Mouse (Mus musculus) MEL (cell line): Measurements from ENCODE around the gene Fgb. TPM values are rescaled to one million over a fixed set of nuclear protein-coding genes. Genes with fewer than 3 reads are reported as not detected.

ENCODE experiments used
- DNase-seq: peaks from one replicate; pipeline ENCODE4 v3.0.0; 2011; ENCODE audit warnings: low read depth, low spot score
- H3K27ac ChIP-seq: 2 replicates; pipeline ENCODE4 v1.5.1; 2012; ENCODE audit warnings: low read depth, mild to moderate bottlenecking, control low read depth, low read length, moderate library complexity; ENCODE audit not compliant: control insufficient read depth
- H3K27me3 ChIP-seq, 2 experiments: fragments of 150-350 bp in 1 of 2; sonication (generic) in 1 of 2; 2 replicates each; pipeline ENCODE4 v1.6.1; 2012; ENCODE audit warnings: low read length in 2 of 2, mild to moderate bottlenecking in 2 of 2, improper control_type of control experiment in 1 of 2, moderate library complexity in 1 of 2; ENCODE audit not compliant: insufficient read depth in 2 of 2, control insufficient read depth in 1 of 2
- H3K36me3 ChIP-seq, 2 experiments: 2 replicates each; pipeline ENCODE4 v1.6.1; 2012 to 2014; ENCODE audit warnings: low read length in 2 of 2, improper control_type of control experiment in 1 of 2, inconsistent platforms in 1 of 2, mild to moderate bottlenecking in 1 of 2; ENCODE audit not compliant: insufficient read depth in 2 of 2, control insufficient read depth in 1 of 2
- H3K4me1 ChIP-seq, 2 experiments: fragments of 150-350 bp in 1 of 2; sonication (generic) in 1 of 2; 2 replicates each; pipeline ENCODE4 v1.6.1; 2012; ENCODE audit warnings: low read length in 2 of 2, improper control_type of control experiment in 1 of 2, mild to moderate bottlenecking in 1 of 2; ENCODE audit not compliant: insufficient read depth in 2 of 2, control insufficient read depth in 1 of 2
- H3K4me3 ChIP-seq, 2 experiments: fragments of 150-350 bp in 1 of 2; sonication (generic) in 1 of 2; 2 replicates each; pipeline ENCODE4 v1.5.1; 2012; ENCODE audit warnings: low read depth in 2 of 2, low read length in 2 of 2, mild to moderate bottlenecking in 2 of 2, moderate library complexity in 2 of 2, control low read depth in 1 of 2, improper control_type of control experiment in 1 of 2; ENCODE audit not compliant: control insufficient read depth in 1 of 2, insufficient read depth in 1 of 2
- H3K79me2 ChIP-seq: 2 replicates; pipeline ENCODE4 v1.6.1; 2012; ENCODE audit warnings: mild to moderate bottlenecking, low read length, moderate library complexity; ENCODE audit not compliant: control insufficient read depth, poor library complexity, insufficient read depth
- H3K9ac ChIP-seq: 2 replicates; pipeline ENCODE4 v1.6.1; 2012; ENCODE audit warnings: low read depth, mild to moderate bottlenecking, control low read depth, low read length, moderate library complexity; ENCODE audit not compliant: control insufficient read depth, poor library complexity, severe bottlenecking
- H3K9me3 ChIP-seq: fragments of 150-350 bp; sonication (generic); replicated peaks from 2 replicates; pipeline ENCODE4 v1.6.1; 2012; ENCODE audit warnings: mild to moderate bottlenecking, low read length, improper control_type of control experiment, moderate library complexity; ENCODE audit not compliant: insufficient read depth
- BHLHE40 ChIP-seq: IDR thresholded peaks from 2 replicates; pipeline ENCODE4 v1.6.1; 2012; ENCODE audit warnings: low read depth, mild to moderate bottlenecking, inconsistent platforms, low read length, improper control_type of control experiment, borderline replicate concordance
- CHD2 ChIP-seq: IDR thresholded peaks from 2 replicates; pipeline ENCODE4 v1.6.1; 2011; ENCODE audit warnings: low read length, improper control_type of control experiment
- E2F4 ChIP-seq: IDR thresholded peaks from 2 replicates; pipeline ENCODE4 v1.6.1; 2011; ENCODE audit warnings: low read depth, low read length, improper control_type of control experiment, borderline replicate concordance
- GATA1 ChIP-seq: IDR thresholded peaks from 2 replicates; pipeline ENCODE4 v1.6.1; 2011; ENCODE audit warnings: low read depth, low read length, improper control_type of control experiment
- HCFC1 ChIP-seq: IDR thresholded peaks from 2 replicates; pipeline ENCODE4 v1.6.1; 2012; ENCODE audit warnings: low read depth, mild to moderate bottlenecking, inconsistent platforms, low read length, improper control_type of control experiment, moderate library complexity
- MAZ ChIP-seq: IDR thresholded peaks from 2 replicates; pipeline ENCODE4 v1.6.1; 2012; ENCODE audit warnings: low read depth, mild to moderate bottlenecking, inconsistent platforms, low read length, improper control_type of control experiment
- MXI1 ChIP-seq: IDR thresholded peaks from 2 replicates; pipeline ENCODE4 v1.6.1; 2011; ENCODE audit warnings: mild to moderate bottlenecking, low read depth, low read length, improper control_type of control experiment
- MYB ChIP-seq: IDR thresholded peaks from 2 replicates; pipeline ENCODE4 v1.6.1; 2011; ENCODE audit warnings: mild to moderate bottlenecking, low read depth, low read length, improper control_type of control experiment
- NRF1 ChIP-seq: IDR thresholded peaks from 2 replicates; pipeline ENCODE4 v1.6.1; 2014; ENCODE audit warnings: low read depth, mild to moderate bottlenecking, inconsistent platforms, low read length, improper control_type of control experiment, moderate library complexity; ENCODE audit not compliant: poor library complexity, insufficient read depth, severe bottlenecking
- POLR2A ChIP-seq, 2 experiments: IDR thresholded peaks; 2 replicates each; pipeline ENCODE4 v1.6.1; 2011 to 2012; ENCODE audit warnings: low read length in 2 of 2, mild to moderate bottlenecking in 2 of 2, control low read depth in 1 of 2, improper control_type of control experiment in 1 of 2, low read depth in 1 of 2, moderate library complexity in 1 of 2; ENCODE audit not compliant: control insufficient read depth in 1 of 2, insufficient read depth in 1 of 2, poor library complexity in 1 of 2
- POLR2AphosphoS2 ChIP-seq: IDR thresholded peaks from 2 replicates; pipeline ENCODE4 v1.6.1; 2011; ENCODE audit warnings: low read length, improper control_type of control experiment
- POLR2AphosphoS5 ChIP-seq: IDR thresholded peaks from 2 replicates; pipeline ENCODE4 v1.6.1; 2012; ENCODE audit warnings: low read depth, borderline replicate concordance, mild to moderate bottlenecking, inconsistent platforms, low read length, moderate library complexity, mixed read lengths
- RAD21 ChIP-seq: IDR thresholded peaks from 2 replicates; pipeline ENCODE4 v1.6.1; 2011; ENCODE audit warnings: mild to moderate bottlenecking, low read depth, low read length, improper control_type of control experiment
- RCOR1 ChIP-seq: IDR thresholded peaks from 2 replicates; pipeline ENCODE4 v1.6.1; 2012; ENCODE audit warnings: low read depth, mild to moderate bottlenecking, inconsistent platforms, low read length, improper control_type of control experiment
- SMC3 ChIP-seq: IDR thresholded peaks from 2 replicates; pipeline ENCODE4 v1.6.1; 2011; ENCODE audit warnings: low read depth, low read length, improper control_type of control experiment
- TAL1 ChIP-seq: IDR thresholded peaks from 2 replicates; pipeline ENCODE4 v1.6.1; 2012; ENCODE audit warnings: mild to moderate bottlenecking, inconsistent platforms, low read length, moderate library complexity, mixed read lengths
- TCF12 ChIP-seq: IDR thresholded peaks from 2 replicates; pipeline ENCODE4 v1.6.1; 2014; ENCODE audit warnings: low read depth, mild to moderate bottlenecking, inconsistent platforms, low read length, improper control_type of control experiment, moderate library complexity
- USF1 ChIP-seq: IDR thresholded peaks from 2 replicates; pipeline ENCODE4 v1.6.1; 2014; ENCODE audit warnings: low read depth, mild to moderate bottlenecking, inconsistent platforms, low read length, improper control_type of control experiment, moderate library complexity
- ZMIZ1 ChIP-seq: IDR thresholded peaks from 2 replicates; pipeline ENCODE4 v1.6.1; 2012; ENCODE audit warnings: low read depth, mild to moderate bottlenecking, inconsistent platforms, low read length, improper control_type of control experiment, moderate library complexity
- ZNF384 ChIP-seq: IDR thresholded peaks from 2 replicates; pipeline ENCODE4 v1.6.1; 2012; ENCODE audit warnings: low read depth, mild to moderate bottlenecking, inconsistent platforms, low read length, improper control_type of control experiment
- polyA plus RNA-seq, 2 experiments: library from polyadenylated mRNA; stranded (reverse) in 1 of 2; unstranded in 1 of 2; fragments of >175 nt in 1 of 2; fragments of >200 nt in 1 of 2; gene quantifications; 2 replicates each; pipeline versions ENCODE4 v1.2.1 to v1.2.4; 2012; ENCODE audit warnings: low replicate concordance in 2 of 2, low read depth in 1 of 2; ENCODE audit not compliant: insufficient read length in 2 of 2, insufficient read depth in 1 of 2, missing spikeins in 1 of 2
- total RNA-seq: library from RNA; depleted of rRNA; stranded (reverse); fragments of 300-350 nt; gene quantifications from 2 replicates; pipeline ENCODE4 v1.2.3, GENCODE M21; 2012

The Fgb gene
- total and polyA plus RNA-seq, 3 experiments: not detected

GRCm38 (mm10) chr3:83052102-83052501, 2.4 kb upstream of the Fgb start:
- Histone ChIP-seq H3K9ac (no peak overlapping the region), H3K27ac (no peak overlapping the region), H3K27me3 (no peaks in the 10 kb centered on the region; a peak in 3 of 4 replicates), H3K79me2 (peaks cover 12% of the 10 kb centered on the region), H3K9me3 (no peaks in the 10 kb centered on the region), H3K4me3 (no peak overlapping the region), H3K4me1 (peaks cover 0 to 5% of the 10 kb centered on the region in 2 experiments; a peak in 1 of 4 replicates), H3K36me3 (peaks cover 0 to 6% of the 10 kb centered on the region in 2 experiments; a peak in 2 of 4 replicates)
- DNase-seq: no peak
- TF ChIP-seq GATA1 (no peak), MYB (no peak), BHLHE40 (no peak), MXI1 (no peak), TAL1 (no peak), ZMIZ1 (no peak), HCFC1 (no peak), TCF12 (no peak), RCOR1 (no peak), NRF1 (no peak), E2F4 (no peak), CHD2 (no peak), POLR2AphosphoS5 (no peak), POLR2A (IDR thresholded peaks at IDR 0.05; ENCODE audit: control insufficient read depth in 1 of 2, insufficient read depth in 1 of 2, low read depth in 1 of 2, low read length in 2 of 2, poor library complexity in 1 of 2) (no peak), SMC3 (no peak), ZNF384 (no peak), MAZ (no peak), RAD21 (no peak)

- peaks cover 0 to 2% of the 10 kb centered on the region in 2 experiments; a peak in 1 of 4 replicates for H3K36me3 ChIP-seq
- DNase-seq: no peak
- no peak overlapping the region for H3K27ac ChIP-seq
- peaks cover 3% of the 10 kb centered on the region for H3K79me2 ChIP-seq
- H3K27me3 ChIP-seq: no peaks in the 10 kb centered on the region; a peak in 3 of 4 replicates
- H3K4me3 ChIP-seq: no peak overlapping the region
- no peaks in the 10 kb centered on the region for H3K9me3 ChIP-seq
- H3K4me1 ChIP-seq: 0 out of 4 replicates have a peak, but pooled peaks cover 0 to 5% of the 10 kb centered on the region in 2 experiments
- H3K9ac ChIP-seq: no peak overlapping the region
- TF ChIP-seq BHLHE40 (no peak), RCOR1 (no peak), CHD2 (no peak), USF1 (no peak), POLR2AphosphoS2 (no peak)
Observed at GRCm38 (mm10) chr3:83050661-83051060, 998 bp upstream of the Fgb start.
